Mouse (Mus musculus) mouse embryonic stem cell (cell line): ENCODE measurements around the gene Lactb.

Source experiments
- in situ Hi-C, 2 experiments: fragments of 300-500 bp; cut with MboI; formaldehyde crosslinking; loops; 1 replicate in 1 of 2; 3 replicates in 1 of 2; pipeline ENCODE4 v1.14.3; 2019 to 2020; ENCODE audit warnings: low sequenced_read_pairs in 2 of 2, low pct_unique_long_range_greater_than_20kb in 1 of 2, mixed read lengths in 1 of 2; ENCODE audit not compliant: unreplicated experiment in 1 of 2

The Lactb gene

GRCm38 (mm10) chr9:66975239-66975645, at the start of gene Lactb:
Gene Lactb (minus strand): TSS chr9:66975484.
- in situ Hi-C loops = no loop called here

- in situ Hi-C loops = no loop called here
Observed at GRCm38 (mm10) chr9:67023371-67023770, 48.1 kb upstream of the Lactb start.

GRCm38 (mm10) chr9:67020063-67020462, 44.8 kb upstream of the Lactb start:
- in situ Hi-C loops = no loop called here

GRCm38 (mm10) chr9:67013501-67013900, 38.2 kb upstream of the Lactb start:
- in situ Hi-C loops = no loop called here

GRCm38 (mm10) chr9:67012470-67012869, 37.2 kb upstream of the Lactb start:
- in situ Hi-C loops = no loop called here

GRCm38 (mm10) chr9:67011483-67011882, 36.2 kb upstream of the Lactb start:
- in situ Hi-C loops = no loop called here

GRCm38 (mm10) chr9:67008781-67009180, 33.5 kb upstream of the Lactb start:
- in situ Hi-C loops = loop anchor here in 1 of 2 experiments (5.0 kb wide), 1 partner anchor 34 kb away; no protein-coding TSS in a partner anchor

- in situ Hi-C loops = loop anchor here in 1 of 2 experiments (5.0 kb wide), 1 partner anchor 36 kb away; no protein-coding TSS in a partner anchor
Observed at GRCm38 (mm10) chr9:67006376-67006775, 31.1 kb upstream of the Lactb start.

GRCm38 (mm10) chr9:67005161-67005742, 30.0 kb upstream of the Lactb start:
- in situ Hi-C loops = loop anchor here in 1 of 2 experiments (5.0 kb wide), 1 partner anchor 37 kb away; no protein-coding TSS in a partner anchor

GRCm38 (mm10) chr9:67003656-67004055, 28.4 kb upstream of the Lactb start:
- in situ Hi-C loops = loop anchor here in 1 of 2 experiments (5.0 kb wide), 1 partner anchor 39 kb away; no protein-coding TSS in a partner anchor

GRCm38 (mm10) chr9:67003156-67003555, 27.9 kb upstream of the Lactb start:
- in situ Hi-C loops = loop anchor here in 1 of 2 experiments (5.0 kb wide), 1 partner anchor 39 kb away; no protein-coding TSS in a partner anchor

- in situ Hi-C loops = loop anchor here in 1 of 2 experiments (5.0 kb wide), 1 partner anchor 41 kb away; no protein-coding TSS in a partner anchor
Observed at GRCm38 (mm10) chr9:67001506-67001905, 26.2 kb upstream of the Lactb start.

- in situ Hi-C loops = loop anchor here in 1 of 2 experiments (5.0 kb wide), 1 partner anchor 41 kb away; no protein-coding TSS in a partner anchor
Observed at GRCm38 (mm10) chr9:67001050-67001449, 25.8 kb upstream of the Lactb start.

GRCm38 (mm10) chr9:66999698-67000097, 24.4 kb upstream of the Lactb start:
- in situ Hi-C loops = loop anchor here in 1 of 2 experiments (5.0 kb wide), 1 partner anchor 43 kb away; no protein-coding TSS in a partner anchor

- in situ Hi-C loops = no loop called here
Observed at GRCm38 (mm10) chr9:66991750-66992410, 16.6 kb upstream of the Lactb start.

GRCm38 (mm10) chr9:66991021-66991749, 15.9 kb upstream of the Lactb start:
- in situ Hi-C loops = no loop called here

- in situ Hi-C loops = no loop called here
Observed at GRCm38 (mm10) chr9:66990046-66990445, 14.8 kb upstream of the Lactb start.

GRCm38 (mm10) chr9:66989581-66989980, 14.3 kb upstream of the Lactb start:
- in situ Hi-C loops = no loop called here

- in situ Hi-C loops = no loop called here
Observed at GRCm38 (mm10) chr9:66988888-66989414, 13.7 kb upstream of the Lactb start.
